Mouse (Mus musculus): Measurements from ENCODE around the gene Prdx5.

Gene Prdx5

GRCm38 (mm10) chr19:6877965-6878364 lies 31.9 kb downstream of the Prdx5 start:
- no peak for DNase-seq (ENCODE audit: low spot score)

- peak; percentile 90 for DNase-seq (ENCODE audit: low spot score)
These were observed 33.1 kb downstream of the Prdx5 start for GRCm38 (mm10) chr19:6876799-6877198.

- no peak for DNase-seq (ENCODE audit: low spot score)
These were observed 34.1 kb downstream of the Prdx5 start for GRCm38 (mm10) chr19:6875834-6876233.

GRCm38 (mm10) chr19:6874257-6874656 lies 35.6 kb downstream of the Prdx5 start:
- DNase-seq (ENCODE audit: low spot score), result peak; percentile 25

GRCm38 (mm10) chr19:6872701-6873100 lies 37.2 kb downstream of the Prdx5 start:
- no peak for DNase-seq (ENCODE audit: low spot score)

GRCm38 (mm10) chr19:6871574-6872271 lies 38.2 kb downstream of the Prdx5 start:
- DNase-seq (ENCODE audit: low spot score), result peak; percentile 78

GRCm38 (mm10) chr19:6869355-6869754 lies 40.6 kb downstream of the Prdx5 start:
- peak; percentile 80 for DNase-seq (ENCODE audit: low spot score)

GRCm38 (mm10) chr19:6861451-6861850 lies 48.5 kb downstream of the Prdx5 start:
- no peak for DNase-seq (ENCODE audit: low spot score)

- no peak for DNase-seq (ENCODE audit: low spot score)
These were observed 49.2 kb downstream of the Prdx5 start for GRCm38 (mm10) chr19:6860706-6861105.

GRCm38 (mm10) chr19:6859971-6860370 lies 49.9 kb downstream of the Prdx5 start:
- DNase-seq (ENCODE audit: low spot score), result no peak

- no peak for DNase-seq (ENCODE audit: low spot score)
These were observed 50.8 kb downstream of the Prdx5 start for GRCm38 (mm10) chr19:6859032-6859651.

- DNase-seq (ENCODE audit: low spot score), result no peak
These were observed 51.9 kb downstream of the Prdx5 start, which contains the start of gene Ccdc88b for GRCm38 (mm10) chr19:6858031-6858430. TSS of gene Ccdc88b (minus strand) at chr19:6858211.

GRCm38 (mm10) chr19:6857391-6858005 lies 52.4 kb downstream of the Prdx5 start:
- no peak for DNase-seq (ENCODE audit: low spot score)

GRCm38 (mm10) chr19:6857003-6857360 lies 52.9 kb downstream of the Prdx5 start:
- no peak for DNase-seq (ENCODE audit: low spot score)
